Mouse (Mus musculus) mouse trophoblast stem cell (cell line): ENCODE data around the gene Rps12.
"Not testable (repeated sequence)": the region's sequence is repeated elsewhere in the genome, so short reads cannot be mapped to it uniquely, and the experiment has no call there.

Experiments used
- in situ Hi-C, 2 experiments: fragments of 300-500 bp; cut with MseI, MboI; formaldehyde crosslinking; loops; 2 replicates in 1 of 2; 3 replicates in 1 of 2; pipeline ENCODE4 v1.15.1; 2025

Rps12 gene

DNA sequence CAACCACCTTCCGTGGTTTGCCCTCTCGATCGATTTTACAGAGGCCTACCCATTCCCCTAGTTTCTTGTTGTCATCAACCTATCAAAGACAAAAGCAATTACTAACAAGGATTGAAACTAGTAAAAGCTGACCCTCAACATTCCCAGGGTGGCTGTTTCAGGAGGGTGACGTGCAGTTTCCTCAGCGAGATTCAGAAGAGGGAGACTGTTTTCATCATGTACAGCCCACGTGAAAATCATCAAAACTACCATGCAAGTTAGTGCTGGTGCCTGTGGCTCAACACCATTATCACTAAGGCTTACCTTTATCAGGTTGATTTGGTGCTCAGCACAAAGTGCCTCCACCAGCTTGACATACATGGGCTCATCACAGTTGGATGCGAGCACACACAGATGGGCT lies 1.5 kb downstream of the Rps12 start:
- in situ Hi-C loops, result not testable (repeated sequence)

DNA sequence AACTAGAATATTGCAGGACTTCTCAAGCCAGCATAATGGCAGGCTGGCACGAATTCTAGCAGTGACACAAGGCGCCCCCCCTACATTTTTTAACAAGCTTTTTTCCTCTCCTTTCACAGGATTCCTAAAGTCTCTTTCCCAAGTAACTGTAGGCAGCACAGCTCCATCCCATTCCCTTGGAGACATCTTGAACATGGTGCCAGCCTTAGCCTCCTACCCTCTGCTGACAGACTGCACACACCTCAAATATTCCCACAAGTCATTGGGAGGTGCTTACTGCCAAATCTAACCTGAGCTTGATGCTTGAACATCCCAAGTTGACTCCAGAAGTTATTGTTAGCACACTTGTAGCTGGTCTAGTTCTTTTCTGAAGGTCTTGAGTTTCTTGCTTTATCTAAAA lies 3.0 kb downstream of the Rps12 start:
- in situ Hi-C loops, result no loop called here

DNA sequence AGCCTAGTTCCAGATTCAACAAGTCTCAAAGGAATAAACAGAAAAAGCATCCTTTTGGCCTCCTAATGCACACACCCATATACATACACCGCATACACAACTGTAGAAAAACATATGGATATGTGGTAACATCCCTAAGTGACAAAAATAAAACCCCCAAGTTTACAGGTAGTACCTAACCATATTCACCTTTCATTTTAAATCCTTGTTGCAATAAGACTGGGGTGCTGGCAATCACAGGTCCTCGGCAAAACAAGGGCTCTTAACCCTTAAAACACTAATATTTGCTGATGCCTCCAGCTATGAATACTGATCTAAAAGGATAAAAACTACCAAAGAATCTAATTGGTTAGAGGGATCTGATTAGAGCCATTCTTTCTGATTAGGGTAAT lies 3.6 kb downstream of the Rps12 start:
- in situ Hi-C loops, result no loop called here

DNA sequence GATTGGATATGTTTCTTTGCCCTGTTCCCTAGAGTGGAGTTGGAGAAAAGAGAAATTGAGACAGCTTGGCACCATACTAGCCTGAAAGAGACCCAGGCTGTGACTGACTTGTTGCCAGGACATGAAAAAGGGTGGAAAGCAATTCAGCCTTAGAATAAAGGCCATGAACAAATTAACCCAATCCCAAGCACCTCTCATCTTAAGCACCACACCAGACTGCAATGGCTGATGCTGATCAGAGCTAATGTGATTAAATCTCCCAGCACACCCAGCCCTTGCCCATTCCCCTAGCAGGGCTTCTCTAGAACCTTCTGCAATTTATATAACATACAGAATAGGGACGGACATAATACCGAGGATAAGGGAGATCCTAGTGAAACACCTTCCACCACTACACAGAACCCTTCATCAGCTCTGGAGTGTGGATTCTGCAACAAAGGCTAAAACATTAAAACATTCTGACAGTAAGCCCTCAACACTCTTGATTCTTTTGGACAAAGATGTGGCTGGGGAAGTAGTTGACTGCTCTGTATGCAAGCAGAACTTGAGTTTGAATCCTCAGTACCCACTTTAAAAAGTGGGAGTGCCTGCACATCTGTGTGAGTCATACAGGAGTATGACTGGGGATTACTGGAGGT lies 4.1 kb downstream of the Rps12 start:
- in situ Hi-C loops, result no loop called here

DNA sequence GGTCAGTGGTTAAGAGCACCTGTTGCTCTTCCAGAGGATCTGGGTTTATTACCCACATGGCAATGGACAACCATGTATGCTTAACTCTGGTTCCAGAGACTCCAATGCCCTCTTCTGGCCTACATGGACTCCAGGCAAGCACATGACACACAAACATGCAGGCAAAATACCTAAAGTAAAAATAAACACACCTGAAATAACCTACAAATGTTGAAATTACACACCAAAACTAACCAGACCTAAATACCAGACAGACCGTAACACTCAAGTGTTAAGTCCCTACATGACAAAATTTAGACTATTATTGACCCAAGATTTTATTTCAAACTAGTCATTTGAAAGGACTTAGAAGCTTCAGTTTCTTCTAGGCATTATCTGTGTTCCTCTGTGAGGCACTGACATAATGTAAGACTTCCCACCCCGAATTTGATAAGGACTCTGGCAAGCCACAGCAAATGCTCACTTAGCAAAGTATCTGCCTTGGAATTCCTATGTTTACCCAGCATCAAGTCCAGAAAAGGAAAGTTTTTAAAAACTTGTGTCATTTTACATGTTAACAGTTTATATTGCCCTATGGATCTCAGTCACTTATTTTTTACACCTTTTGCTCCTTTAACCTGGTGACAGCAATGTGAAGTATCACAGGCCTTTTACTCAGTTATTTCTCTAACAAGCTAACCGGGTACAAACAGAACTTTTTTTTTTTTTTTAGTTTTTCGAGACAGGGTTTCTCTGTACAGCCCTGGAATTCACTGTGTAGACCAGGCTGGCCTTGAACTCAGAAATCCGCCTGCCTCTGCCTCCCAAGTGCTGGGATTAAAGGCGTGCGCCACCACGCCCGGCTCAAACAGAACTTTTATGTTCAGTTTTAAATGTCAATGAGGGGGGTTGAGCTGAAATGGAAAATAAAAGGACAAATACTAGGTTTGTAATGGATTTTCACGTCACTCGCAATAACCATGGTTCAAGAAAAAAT lies 5.0 kb downstream of the Rps12 start:
- in situ Hi-C loops, result no loop called here

DNA sequence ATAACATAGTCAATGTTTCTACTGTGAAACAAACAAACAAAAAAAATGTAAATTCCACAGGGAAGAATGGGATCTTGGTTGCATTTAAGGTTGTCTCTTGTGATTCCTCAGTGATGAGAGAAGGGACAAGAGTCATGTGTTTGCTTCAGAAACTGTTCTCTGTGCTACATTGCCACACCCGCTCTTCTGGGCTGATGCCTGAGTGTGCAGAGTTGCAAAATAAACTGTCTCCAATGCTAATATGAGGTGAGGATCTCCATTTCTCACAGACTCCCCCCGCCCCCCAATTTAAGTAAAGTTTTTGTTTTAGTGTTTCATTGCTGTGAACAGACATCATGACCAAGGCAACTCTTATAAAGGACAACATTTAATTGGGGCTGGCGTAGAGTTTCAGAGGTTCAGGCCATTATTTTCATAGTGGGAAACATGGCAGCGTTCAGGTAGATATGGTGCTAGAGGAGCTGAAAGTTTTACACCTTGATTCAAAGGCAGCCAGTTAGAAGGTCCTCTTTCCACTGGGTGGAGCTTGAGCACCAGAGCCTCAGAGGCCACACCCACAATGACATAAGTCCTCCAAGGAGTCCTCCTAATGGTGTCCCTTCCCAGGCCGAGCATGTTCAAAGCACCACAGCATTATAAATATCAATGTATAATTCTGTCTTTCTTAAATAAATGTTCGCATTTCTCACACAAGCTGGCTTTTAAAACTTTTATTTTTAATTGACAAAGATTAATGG lies 6.4 kb downstream of the Rps12 start:
- in situ Hi-C loops, result no loop called here

DNA sequence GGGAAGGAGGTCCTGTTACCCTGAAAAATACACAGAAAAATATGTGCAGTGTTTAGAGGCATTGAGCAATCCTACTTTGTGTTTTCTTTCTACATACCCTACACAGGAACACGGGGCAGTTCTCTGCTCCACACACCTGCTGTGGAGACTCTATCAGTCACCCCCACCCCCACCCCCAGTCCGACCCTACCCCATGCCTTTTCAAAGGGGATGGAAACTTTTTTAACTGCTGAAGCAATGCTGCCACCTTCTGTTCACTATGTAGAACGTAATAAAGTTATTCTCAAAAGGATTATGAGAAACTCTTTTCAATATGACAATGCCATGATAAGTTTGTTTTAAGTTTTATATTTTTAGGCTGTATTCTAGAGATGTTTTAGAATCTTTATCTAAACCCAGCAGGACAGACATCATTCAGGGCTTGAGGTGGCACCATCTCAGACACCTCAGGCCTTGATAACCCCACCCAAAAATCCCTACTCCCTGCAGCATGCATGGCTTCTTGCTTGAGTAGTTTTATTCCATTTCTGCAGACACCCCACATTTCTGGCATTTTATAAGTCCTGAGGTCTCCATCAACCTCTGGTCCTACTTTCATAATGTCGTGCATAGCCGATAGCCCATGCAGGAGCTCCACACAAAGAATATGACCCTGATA lies 9.7 kb downstream of the Rps12 start:
- in situ Hi-C loops, result no loop called here

DNA sequence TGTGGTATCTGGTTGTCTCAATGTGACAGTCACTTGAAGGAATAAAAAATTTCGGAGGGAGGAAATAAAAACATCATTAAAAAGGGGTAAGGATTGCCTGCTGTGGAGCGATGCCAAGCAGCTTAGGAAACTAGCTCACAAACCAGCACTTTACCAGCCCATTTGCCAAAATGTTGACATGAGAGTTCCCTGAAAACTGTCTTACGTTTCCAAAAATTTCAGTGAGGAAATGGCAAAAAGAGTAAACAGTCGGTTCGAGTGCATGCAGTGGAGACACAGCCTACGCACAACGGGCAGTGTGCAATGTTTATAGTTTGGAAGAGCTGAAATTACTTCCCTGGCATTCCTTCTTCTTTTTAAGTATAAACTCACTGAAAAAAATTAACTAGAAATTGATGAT lies 32.9 kb downstream of the Rps12 start:
- in situ Hi-C loops, result loop anchor here in 1 of 2 experiments (25.0 kb wide), 1 partner anchor 642 kb away; no protein-coding TSS in a partner anchor
